In the genomic region with DNA sequence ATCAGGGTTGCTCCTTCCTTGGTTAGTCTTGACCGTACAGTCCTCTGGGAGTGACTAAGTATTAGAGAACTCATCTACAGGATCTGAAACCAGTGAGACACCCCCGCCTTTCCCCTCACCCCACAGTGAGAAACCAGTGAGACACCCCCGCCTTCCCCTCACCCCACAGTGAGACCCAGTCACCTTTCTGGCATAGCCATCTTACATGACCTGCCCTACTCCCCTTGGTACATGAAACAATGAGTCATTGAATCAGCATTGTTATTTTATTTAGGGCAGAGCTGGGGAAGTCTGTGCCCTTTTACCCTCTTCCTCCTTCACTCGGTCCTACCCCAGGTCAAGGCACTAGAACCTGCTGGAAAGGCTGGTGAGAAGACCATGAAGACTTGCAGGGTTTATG, we compare ENCODE assay signal across 17 mouse cellular contexts. TPM values are rescaled to one million over a fixed set of nuclear protein-coding genes. Genes with fewer than 3 reads are reported as not detected.
"Had no signal": no experiment of that assay in that cellular context is flagged by ENCODE, and none has a peak within 500 bp of the region (broad histone marks: within the 10 kb centered on the region; RNA-seq: fewer than 3 reads in every experiment).

No protein-coding gene starts in this region.

- H3K27me3 ChIP-seq: kidney, embryonic 15.5 days; limb, embryonic 15.5 days; neural tube, embryonic 13.5 days had no signal

- H3K9me3 ChIP-seq: kidney, embryonic 15.5 days; limb, embryonic 15.5 days; midbrain, embryonic 10.5 days; neural tube, embryonic 13.5 days had no signal

- H3K4me3 ChIP-seq: kidney, embryonic 15.5 days; limb, embryonic 15.5 days; midbrain, embryonic 10.5 days; neural tube, embryonic 13.5 days had no signal

- H3K4me1 ChIP-seq: kidney, embryonic 15.5 days; limb, embryonic 15.5 days; midbrain, embryonic 10.5 days; neural tube, embryonic 13.5 days had no signal

- DNase-seq: kidney, adult 11 months; kidney, postnatal 14 days; layer of hippocampus, postnatal 36 days; lung, adult 18-20 months; lung, postnatal 36 days; midbrain, embryonic 14.5 days; retina, postnatal 1 day; right cerebral cortex, postnatal 4 days; spleen, adult 18-20 months; thymus, adult 2 months; thymus, postnatal 25 days had no signal

- H3K27ac ChIP-seq: kidney, embryonic 15.5 days; limb, embryonic 15.5 days; liver, embryonic 14.5 days; midbrain, embryonic 10.5 days; neural tube, embryonic 13.5 days had no signal

- H3K4me2 ChIP-seq: kidney, embryonic 15.5 days; limb, embryonic 15.5 days; neural tube, embryonic 13.5 days had no signal

- H3K9ac ChIP-seq: kidney, embryonic 15.5 days; limb, embryonic 15.5 days; liver, embryonic 14.5 days; neural tube, embryonic 13.5 days had no signal

RNA-seq across cellular contexts. Expression of a gene that starts 44.9 kb away (rescaled TPM):
- total RNA-seq: megakaryocyte progenitor cell, adult 5-6 weeks had no signal

RNA-seq across cellular contexts. Expression of a gene that starts 48.1 kb away (rescaled TPM):
- total RNA-seq: megakaryocyte progenitor cell, adult 5-6 weeks had no signal
